Mouse (Mus musculus) ES-CJ7 (cell line): Measurements from ENCODE around the gene Npat.
A peak's percentile ranks its signal among the peaks of the same experiment; 100 is the strongest.

Source experiments
- DNase-seq: peaks from one replicate; pipeline ENCODE4 v3.0.0; 2011; ENCODE audit warnings: low read depth, low spot score

Gene Npat

DNA sequence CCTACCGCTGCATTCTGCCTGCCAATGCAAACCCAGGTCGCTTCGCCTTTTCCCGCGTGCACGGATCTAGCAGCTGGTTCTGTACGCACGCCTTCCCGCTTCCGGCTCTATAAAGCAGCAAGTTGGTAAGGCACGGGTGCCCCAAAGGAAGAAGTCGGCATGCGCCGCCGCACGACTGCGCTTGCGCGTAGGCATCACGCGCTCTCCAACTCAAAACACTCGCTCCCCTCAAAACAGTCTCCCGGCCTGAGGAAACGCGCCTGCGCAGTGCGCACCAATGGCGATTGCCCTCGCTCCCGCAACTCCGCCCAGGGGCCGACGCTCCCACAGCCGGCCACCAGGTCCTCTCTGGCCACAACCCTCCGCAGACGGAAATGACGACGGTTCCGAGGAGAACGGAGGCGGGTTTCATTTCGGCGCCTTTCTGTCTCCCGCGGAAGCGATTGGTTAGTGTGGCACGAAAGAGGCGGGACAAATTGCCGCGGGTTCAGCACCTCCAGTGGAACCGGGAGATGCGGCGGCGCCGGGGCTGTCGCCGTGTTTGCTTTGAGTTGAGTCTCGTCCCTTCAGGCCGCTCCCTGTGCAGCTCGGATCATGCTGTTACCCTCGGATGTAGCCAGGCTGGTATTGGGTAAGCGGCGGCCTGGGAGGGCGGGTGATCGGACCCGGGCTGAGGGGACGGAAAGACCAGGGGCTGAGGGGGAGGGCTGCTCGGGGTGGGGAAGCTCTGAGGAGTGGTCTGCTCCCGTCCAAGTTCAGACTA, at the start of gene Npat, which contains the start of gene Atm:
Npat (plus strand) TSS at position 490 of the 763 bp plus-strand sequence.
Atm (minus strand) TSS at position 183 of the 763 bp plus-strand sequence.
- DNase-seq: peak; percentile 100

DNA sequence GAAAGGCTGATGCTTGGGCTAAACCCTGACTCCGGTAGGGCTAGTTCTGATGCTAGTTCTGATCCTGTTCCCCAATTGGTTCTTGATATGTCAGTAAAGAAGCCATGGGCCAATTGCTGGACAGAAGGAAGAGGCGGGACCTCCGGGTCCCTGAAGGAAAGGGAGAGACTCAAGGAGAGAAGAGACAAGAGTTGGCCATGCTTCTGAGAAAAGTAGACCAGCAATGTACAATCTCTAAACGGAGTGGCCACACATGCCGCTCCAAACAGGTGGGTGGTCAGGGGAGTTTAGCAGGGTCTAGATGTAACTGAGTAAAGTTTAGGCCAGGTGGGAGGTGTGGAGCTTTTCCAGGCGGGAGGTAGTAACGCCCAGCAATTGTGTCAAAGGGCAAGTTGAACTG, 28.8 kb upstream of the Npat start:
- peak; percentile 84 for DNase-seq

DNA sequence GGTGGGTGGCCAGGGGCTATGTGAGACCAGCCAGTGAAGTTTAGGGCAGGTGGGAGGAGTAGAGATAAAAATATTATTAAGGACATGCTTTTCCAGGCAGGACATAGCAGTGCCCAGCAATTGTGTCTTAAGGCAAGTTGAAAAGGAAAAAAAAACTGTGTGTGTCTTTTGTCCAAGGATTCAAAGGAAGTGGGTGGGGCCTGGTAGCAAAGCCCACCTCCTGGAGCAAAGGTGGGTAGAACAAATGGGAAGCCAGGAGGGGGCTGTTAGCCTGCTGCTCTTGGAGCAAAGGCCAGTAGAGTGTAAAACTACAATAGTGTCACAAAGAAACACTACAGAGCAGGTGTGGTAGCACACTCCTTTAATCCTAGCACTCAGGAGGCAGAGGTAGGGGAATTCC, 22.8 kb upstream of the Npat start:
- peak; percentile 34 for DNase-seq

DNA sequence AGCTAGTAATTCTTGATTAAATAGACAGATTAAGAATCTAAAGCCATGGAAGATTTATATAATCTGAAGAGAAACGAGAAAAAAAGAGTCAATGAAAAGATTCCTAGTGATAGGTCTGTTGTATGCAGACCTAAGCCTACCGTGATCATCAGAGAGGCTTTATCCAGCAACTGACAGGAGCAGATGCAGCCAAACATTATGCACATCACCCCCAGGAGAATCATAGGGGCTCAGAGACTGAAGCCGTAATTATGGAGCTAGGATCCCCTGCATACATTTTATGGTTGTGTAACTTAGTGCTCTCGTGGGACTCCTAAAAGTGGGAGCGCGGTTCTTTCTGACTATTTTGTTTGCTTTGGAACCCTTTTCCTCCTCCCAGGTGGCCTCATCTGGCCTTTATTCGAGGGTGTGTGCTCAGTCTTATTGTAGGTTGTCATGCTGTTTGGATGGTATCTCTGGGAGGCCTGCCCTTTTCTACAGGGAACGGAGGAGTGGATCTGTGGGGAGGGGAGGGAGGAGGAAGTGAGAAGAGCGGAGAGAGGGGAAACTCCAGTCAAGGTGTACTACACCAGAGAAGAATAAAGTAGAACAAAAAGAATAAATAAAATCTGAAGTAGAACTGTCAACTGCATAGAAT, 19.4 kb upstream of the Npat start:
- no peak for DNase-seq

DNA sequence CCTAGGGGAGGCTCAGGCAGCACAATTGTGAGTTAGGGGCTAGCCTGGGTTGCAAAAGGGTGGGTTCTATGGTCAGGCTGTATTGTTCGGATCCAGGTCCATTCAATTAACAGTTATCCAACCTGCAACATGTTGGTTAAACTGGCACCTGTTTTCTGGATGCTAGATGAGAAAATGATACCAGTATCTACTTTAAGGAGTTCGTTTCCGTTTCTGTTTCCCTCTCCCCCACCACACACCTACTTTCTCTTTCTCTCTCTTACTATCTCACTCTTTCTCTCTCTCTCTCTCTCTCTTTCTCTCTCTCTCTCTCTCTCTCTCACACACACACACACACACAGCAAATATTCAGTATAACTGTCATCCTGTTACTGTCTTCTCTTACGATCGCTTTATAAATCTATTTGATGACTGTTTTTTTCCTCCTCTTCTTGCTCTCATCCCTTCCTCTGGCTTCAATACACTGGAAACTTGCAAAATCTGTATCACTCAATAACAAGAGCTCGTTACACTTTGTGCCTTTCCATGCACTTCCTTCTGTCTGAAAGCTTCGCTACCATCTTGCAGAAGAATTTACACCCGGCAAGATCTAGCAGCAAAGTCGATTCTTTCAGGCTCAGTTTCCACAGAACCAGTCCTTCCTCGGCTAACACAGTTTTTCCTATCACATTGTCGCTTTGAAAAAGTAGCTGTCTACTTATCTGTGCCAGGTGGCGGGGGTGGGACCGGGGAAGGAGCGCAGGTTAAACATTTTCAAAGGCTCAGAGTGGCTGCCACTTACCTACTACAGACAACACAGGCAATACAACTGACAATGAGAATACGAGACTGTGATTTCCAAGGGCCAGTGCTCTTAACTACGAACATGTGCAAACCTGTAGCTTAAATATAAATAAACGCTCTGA, 1.2 kb upstream of the Npat start:
- no peak for DNase-seq

DNA sequence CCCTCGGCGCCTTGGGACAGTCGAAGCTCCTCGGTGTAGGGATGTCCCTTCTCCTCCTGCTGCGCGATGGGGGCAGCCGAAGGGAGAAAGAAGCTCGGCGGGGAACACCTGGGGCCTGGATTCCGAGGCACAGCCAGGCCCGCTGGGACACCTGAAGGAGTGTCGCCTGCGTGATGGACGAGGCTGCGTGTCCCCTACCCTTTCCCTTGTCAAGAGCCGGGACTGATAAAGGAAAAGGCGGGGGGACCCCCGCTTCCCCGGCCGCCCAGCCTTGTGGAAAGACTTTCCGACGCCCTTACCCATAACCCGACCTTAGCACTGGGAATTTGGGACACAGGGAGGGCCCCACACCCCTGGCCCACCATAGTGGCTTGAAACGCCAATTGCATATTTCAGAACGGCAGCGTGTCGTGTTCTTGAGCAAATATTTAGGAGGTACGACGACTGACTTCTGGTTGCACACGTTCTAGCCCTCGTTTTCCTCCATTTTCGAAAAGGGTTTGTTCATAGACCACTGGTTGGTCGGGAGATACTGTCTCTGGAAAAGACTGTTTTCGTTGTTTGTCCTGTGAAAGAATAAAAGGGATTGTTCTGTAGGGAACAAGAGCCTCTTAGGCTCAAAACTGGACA, 604 bp downstream of the Npat start:
- peak; percentile 9 for DNase-seq

DNA sequence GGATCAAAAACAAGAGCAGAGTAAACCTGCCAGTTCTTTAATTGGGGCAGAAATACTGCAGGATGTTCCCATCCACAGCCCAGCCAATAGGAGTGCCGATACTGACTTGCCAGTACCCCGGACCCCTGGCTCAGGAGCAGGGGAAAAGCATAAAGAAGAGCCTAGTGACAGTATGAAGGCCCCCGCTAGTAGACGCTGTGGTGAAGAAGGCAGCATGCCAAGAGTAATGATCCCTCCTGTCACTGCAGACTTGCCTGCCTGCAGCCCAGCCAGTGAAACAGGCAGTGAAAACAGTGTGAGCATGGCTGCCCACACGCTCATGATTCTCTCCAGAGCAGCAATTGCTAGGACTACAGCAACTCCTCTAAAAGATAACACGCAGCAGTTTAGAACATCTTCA, 33.8 kb downstream of the Npat start:
- DNase-seq: peak; percentile 70

DNA sequence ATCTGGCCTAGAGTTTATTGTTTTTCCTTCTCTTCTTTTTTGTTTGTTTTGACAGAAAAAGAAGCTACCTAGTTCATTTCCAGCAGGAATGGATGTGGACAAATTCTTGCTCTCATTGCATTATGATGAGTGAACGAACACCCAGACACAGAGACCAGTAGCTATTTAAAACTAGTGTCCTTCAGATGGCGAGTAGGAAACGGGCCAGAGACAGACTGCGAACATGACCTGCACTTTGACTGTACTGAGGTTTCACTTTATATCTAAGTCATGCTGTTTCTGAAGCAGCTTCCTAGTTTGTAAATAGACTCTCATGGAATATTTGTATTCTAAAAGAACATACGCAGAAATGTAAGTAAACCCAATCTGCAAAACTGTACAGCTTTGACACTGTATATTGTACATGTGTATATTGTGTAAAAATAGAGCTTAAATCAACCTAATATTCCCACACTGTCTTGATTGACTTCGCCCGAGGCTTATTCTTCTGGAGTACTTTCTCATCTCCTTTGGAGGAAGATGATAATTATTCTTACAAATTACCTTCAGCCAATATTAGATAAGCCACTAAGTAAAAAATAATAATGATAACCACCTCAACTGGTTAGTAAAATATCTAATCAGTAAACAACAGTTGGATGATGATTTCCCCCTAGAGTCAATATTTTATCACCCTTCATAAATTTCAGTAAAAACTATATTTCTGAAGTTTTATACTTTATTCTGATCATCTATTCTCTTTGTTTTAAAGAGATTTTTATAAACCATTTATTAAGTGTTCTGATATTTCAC, 35.9 kb downstream of the Npat start:
- DNase-seq: no peak

DNA sequence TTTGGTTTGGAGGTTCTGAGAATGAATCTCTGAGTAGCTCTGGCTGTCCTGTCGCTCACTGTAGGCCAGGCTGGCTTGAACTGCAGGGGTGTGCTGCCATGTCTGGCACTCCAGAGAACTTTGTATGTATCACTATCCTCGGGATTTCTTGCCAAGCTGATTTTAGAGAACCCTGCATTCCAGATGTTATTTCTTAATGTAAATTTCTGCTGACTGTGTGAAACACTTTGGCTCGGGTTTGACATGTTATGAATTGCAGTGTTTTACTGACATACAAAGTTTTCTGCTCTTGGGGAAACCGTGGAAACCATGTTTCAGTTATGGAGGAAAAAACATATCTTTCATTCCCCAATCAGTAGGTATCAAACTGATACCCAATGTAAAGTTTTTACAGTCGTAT, 38.9 kb downstream of the Npat start:
- DNase-seq: no peak

DNA sequence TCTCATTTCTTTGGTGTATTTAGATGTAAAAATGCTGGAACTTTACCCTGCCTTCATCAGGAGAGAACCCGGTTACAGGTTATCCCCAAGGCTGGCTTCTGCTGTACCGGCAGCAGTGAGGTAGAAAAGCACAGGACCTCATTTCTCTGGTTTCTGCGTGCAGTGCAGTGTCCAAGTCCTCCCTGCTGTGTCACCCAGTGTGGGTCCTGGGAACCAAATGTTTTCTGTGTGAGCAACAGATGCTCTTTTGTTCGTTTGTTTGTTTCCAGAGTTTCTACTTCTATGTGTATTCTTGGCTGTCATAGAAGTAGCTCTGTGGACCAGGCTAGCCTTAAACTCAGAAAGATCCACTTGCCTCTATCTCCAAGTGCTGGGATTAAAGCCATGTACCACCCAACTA, 45.0 kb downstream of the Npat start:
- no peak for DNase-seq

DNA sequence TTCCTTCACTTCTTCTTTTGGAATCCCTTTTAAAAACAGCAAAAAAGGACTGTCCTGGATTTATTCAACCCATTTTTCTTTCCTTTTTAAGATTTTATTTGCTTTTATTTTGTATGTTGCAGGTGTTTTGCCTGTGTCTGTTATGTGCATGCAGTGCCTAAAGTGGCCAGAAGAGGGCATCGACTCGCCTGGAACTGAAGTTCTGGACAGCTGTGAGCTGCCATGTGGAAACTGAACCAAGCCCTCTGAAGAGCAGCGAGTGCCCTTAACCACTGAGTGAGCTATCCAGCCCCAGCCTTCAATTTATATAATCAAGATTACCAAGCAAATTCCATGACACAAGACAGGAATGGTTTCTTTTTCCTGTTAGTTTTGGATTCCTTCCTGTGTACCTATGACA, 57.9 kb downstream of the Npat start:
- DNase-seq: peak; percentile 80

DNA sequence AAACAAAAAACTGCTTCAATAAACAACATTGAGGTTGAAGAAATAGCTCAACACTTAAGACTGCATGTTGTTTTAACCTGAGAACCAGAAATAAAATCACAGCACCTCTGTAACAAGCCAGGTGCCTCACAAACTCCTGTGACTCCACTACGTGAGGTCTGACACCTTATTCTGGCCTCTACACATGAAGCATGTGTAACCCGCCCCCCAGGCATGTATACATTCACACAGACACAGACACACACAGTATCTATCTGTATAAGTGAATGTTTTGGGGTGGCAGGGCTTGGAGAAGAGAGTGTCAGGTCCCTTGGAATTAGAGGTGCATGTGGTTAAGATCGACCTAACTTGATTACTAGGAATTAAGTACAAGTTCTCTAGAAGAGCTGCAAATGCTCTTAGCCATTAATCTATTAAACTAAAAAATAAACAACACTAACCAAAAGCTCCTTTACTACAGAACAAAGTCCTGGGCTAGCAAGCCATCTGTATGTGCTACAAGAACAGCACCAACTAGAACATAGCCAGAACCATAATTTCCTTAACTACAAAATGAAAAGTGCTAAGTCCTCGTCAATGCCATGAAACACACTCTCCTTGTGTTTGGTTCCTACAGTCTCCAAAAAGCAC, 60.2 kb downstream of the Npat start:
- DNase-seq: no peak

DNA sequence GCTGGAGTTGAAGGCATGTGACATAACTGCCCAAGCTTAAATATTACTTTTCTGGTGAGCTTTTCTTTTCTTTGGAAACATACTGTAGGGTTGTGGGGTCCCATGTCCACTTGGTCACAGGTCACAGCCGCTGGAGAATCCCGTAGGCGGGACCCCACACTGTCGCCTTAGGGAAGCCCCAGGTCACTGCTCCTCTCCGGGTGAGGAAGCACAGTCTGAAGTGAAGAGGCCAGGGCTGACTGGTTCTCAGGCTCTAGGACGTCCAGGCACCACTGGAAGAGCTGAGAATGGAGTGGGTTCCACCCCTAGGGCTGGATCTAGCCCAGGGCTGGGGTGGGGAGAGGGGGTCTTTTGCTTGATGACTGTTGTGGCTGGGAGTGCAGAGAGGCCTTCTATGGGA, 61.8 kb downstream of the Npat start:
- DNase-seq: no peak

DNA sequence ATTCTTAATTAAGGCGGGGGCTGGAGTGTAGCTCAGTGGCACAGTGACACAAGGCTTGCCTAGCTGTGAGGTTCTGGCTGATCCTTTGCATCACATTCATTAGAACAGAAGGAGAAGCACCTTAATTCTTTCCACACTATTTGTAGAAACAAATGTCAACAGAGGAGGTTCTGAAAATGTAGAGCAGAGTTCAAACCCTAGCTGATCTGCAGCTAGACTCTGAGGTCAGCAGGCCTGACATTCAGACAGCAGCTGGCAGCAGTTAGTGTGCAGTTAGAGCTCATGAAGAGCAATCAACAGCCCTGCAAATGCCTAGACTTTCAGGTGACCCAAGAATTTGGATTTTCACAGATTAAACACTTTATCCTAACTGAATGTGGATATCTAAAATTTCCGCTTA, 64.7 kb downstream of the Npat start:
- DNase-seq: no peak

DNA sequence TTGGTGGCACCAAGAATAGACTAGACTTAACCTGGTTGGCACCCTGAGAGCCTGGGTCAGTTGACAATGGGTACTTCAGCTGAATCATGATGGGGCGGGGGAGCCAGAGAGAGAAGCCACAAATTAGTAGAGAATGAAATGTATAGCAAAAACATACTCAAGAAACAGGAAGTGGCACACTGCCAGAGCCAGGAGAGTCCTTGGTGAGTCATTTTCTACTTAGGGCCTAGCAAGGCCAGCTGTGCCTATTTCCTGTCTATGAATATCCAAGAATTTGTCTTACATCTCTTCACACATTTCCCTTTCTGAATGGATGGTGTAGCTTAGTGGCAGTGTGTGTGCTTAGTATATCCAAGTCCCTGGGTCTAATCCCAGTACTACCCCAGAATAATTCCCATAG, 66.5 kb downstream of the Npat start:
- DNase-seq: no peak

DNA sequence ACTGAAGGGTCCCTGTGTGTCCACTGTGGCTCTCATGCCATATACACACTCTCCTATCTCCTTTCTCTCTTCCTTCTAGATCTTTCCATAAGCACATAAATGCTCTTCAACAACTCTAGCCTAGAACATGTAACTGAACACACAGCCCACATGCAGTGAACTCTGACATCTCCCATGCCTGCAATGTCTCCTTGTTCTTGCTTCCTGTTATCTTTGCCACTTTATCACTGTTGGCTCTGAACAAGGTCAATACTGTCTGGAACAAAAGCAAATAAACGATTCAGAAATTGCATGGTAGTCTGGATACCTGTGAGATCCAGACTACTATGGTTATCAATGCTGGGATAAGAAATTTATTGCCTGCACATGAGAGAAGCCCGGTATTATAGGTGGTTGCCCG, 67.0 kb downstream of the Npat start:
- no peak for DNase-seq

DNA sequence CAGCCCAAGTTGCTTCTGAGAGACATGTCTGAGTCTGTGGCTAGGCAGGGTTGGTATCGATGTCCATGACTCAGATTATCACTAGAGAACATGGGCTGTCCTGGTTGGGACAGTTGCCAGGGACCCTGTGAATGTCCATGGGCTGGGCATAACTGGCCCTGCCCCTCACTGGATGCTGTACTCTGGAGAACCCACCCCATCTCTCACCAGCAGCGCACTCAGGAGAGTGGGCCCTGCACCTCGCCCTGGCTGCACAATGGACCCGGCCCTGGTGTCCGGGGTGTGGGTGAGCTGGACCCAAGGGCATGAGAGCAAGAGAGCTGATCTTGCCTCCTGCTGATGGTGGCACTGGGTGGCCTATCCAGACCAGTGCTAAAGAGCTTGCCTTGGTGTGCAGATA, 68.1 kb downstream of the Npat start:
- no peak for DNase-seq

DNA sequence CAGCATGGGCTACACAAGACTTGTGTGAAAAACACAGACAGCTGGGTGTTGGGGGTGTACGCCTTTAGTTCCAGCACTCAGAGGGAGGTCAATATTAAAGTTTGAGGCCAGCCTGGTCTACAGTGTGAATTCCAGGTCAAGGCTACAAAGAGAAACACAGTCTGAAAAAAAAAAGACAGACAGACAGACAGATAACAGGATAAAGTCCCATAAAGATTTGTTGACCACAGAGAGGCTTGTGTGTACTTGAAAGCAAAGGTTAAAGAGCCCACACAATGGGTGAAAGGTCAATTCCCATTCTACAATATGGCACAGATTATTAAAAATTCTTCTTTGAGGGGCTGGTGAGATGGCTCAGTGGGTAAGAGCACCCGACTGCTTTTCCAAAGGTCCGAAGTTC, 70.3 kb downstream of the Npat start:
- no peak for DNase-seq

DNA sequence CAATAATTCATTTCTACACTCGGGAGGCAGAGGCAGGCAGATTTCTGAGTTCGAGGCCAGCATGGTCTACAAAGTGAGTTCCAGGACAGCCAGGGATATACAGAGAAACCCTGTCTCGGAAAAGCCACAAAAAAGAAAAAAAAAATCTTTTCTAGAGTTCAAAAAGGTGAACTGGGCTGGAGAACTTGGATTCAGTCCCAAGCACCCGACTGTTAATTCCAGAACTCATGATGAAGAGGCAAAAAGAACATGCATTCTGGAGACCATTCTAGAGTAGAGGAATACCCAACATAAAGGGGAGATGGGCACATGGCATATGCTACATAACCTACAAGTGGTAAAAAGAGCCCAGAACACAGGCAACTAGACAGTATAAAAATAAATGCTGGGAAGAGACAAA, 71.0 kb downstream of the Npat start:
- no peak for DNase-seq

DNA sequence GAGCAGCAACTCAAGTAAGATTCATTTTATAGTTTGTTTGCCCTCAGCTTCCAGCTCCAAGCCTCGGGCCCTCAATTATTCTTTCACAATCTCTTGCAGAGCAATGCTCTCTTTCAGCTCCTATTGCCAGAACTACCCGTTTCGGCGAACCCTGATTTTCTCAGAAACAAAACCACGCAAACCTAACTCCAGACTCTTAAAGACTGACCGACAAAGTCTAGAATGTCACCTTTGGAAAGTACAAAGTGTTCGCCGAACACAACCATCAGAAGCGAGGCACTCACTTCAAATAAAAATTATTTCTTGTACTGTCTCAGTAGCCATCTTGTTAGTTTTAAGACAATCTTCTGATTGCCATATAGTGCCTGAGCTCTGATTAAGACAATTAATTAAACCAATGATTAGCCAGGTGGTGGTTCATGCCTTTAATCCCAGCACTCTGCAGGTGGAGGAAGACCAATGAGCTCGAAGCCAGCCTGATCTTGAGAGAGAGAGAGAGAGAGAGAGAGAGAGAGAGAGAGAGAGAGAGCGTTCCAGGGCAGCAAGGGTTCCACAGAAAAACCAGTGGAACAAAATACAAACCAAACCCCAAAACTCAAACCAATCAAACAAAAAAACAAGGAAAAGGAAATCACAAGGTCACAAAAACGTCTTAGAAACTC, 72.6 kb downstream of the Npat start:
- no peak for DNase-seq
